Mouse (Mus musculus) brain, embryonic 14.5 days (tissue): Measurements from ENCODE around the gene Med22.

Experiments
- CTCF ChIP-seq: fragments of 200-500 bp; IDR thresholded peaks from 2 replicates; pipeline ENCODE4 v1.5.1; 2012; ENCODE audit warnings: inconsistent platforms, mild to moderate bottlenecking, moderate library complexity, borderline replicate concordance; ENCODE audit not compliant: insufficient read depth, insufficient read length; ENCODE audit errors: extremely low read depth
- POLR2A ChIP-seq: fragments of 200-500 bp; IDR thresholded peaks from 2 replicates; pipeline ENCODE4 v1.6.1; 2012; ENCODE audit warnings: mild to moderate bottlenecking, inconsistent platforms, borderline replicate concordance; ENCODE audit not compliant: poor library complexity, insufficient read depth, insufficient read length, severe bottlenecking; ENCODE audit errors: extremely low read depth

GRCm38 (mm10) chr2:26927745-26928476 is 17.4 kb upstream of the Med22 start:
- TF ChIP-seq CTCF (no peak), POLR2A (no peak)
